Mouse (Mus musculus): ENCODE measurements around the gene Gulp1. TPM values are rescaled to one million over a fixed set of nuclear protein-coding genes. Genes with fewer than 3 reads are reported as not detected.

The Gulp1 gene
- total RNA-seq, 2 experiments from 2014 or later = 0.27 to 0.50 TPM

DNA sequence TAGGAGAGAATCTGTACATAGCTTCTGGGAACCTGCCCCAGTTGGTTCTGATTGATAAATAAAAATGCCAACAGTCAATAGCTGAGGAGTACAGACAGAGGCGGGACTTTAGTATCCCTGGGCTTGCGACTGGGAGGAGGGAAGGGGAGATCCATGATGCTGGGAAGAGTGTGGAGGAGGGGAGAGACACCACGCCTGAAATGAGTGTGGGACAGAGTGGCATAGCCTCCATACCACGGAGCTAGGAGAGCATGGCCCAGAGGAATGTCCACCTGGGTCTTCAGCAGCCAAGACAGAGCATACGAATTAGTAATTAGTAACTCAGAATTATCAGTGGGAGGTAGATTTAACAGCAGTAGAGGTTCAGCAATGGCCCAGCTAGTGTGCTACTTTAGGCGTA, 132.4 kb downstream of the Gulp1 start:
- no peak for ATAC-seq (replicated peaks; ENCODE audit: poor library complexity)

DNA sequence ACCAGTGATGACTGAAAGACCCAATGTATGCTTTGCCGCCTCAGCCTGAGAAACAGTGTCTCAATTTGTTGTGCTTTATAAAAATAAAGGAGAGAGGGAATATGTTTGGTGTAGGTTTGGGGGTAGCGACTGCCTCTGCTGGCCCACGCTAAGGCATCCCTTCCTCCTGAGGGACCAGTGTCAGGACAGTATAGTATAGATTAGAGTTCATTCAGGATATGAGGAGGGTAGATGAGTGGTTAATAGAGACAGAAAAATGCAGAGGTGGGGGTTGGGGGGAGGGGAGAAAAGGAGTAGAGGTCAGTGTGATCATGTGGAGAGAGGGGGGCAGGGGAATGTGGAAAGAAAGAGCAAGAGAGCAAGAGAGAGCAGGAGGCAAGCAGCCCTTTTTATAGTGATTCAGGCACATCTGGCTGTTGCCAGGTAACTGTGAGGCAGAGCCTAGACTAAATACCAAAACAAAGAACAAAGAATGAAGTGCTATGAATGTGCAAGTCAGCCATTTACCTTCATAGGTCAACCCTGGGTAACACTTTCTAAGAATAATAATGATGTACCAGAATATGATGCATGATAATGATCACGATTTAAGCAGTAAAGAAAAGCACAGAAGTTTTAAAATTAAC, 169.6 kb downstream of the Gulp1 start:
- ATAC-seq (replicated peaks; ENCODE audit: poor library complexity) = no peak

DNA sequence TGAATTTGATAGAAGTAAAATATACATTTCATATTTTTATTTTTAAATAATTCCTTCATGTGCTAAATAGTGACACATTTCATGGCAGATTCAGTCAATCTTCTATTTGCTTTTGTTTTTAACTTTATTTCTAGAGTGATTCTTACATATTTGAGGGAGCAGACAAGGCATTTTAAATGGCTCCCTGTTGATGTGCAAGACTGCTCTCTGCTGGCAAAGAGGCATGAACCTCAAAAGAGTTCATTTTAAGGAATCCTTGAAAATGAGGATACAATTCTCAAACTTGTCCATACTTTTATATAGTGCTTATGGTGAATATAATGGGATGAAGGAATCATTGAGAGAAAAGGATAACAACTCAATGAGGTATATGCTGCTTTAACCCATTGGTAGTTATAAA, 189.9 kb downstream of the Gulp1 start:
- ATAC-seq (replicated peaks; ENCODE audit: poor library complexity) = no peak

DNA sequence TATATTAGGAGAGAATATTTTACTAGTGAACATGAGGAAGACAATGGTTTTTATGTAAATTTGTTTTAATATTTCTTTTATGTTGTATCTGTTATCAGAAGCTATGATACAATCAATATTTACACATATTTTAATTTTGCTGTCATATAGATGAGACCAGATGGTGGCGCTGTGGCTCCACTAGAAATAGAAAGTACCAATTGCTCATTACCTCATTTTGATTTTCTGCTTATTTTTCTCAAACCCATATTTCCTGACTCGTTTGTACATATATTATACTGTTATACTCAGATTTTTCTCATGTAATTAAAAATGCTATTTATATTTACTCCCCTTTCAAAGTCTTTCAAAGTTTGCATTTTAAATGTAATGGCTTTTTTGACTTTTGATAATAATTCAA, 194.4 kb downstream of the Gulp1 start:
- peak; percentile 83 for ATAC-seq (replicated peaks; ENCODE audit: poor library complexity)

- ATAC-seq (replicated peaks; ENCODE audit: poor library complexity) = no peak
Measured at GRCm38 (mm10) chr1:44750731-44751730, 199.7 kb downstream of the Gulp1 start.

DNA sequence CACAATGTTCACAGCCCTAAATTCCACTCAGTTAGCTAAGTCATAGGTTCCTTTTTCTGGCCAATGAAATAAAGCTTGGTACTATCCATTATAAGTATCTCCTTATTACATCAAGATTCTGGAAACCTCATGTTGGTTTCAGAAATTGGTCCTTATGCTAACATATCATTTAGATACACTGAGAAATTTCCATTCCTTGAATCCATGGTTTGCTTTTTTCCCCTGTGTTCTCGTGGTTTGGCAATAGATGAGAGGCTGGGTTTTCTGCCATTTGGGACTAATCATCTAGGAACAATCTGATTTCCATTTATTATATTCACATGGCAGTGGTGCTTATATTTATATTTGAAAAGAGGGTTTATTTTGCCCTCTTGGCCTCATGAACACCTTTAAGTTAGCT, 226.9 kb downstream of the Gulp1 start:
- no peak for ATAC-seq (replicated peaks; ENCODE audit: poor library complexity)

- ATAC-seq (replicated peaks; ENCODE audit: poor library complexity) = no peak
Measured at GRCm38 (mm10) chr1:44803594-44804372, 252.5 kb downstream of the Gulp1 start.

GRCm38 (mm10) chr1:44806368-44806767, 255.1 kb downstream of the Gulp1 start:
- ATAC-seq (replicated peaks; ENCODE audit: poor library complexity) = no peak

DNA sequence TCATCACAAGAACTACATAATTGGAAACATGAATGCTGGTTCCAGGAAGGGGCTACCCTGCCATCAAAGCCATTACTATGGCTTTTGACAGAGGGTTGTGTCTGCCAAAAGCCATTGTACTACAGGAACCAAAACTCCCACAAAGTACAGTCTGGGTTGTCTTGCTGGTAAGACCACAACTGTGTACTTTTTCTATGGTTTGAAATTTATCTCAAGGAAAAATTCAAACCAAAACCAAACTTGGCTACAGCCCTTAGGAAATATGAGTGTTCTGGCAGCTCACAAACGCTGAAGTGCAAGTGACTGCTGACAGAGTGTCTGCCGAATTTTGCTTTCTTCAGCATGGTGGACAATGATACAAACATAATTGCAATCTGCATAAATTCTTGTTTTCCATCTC, 259.0 kb downstream of the Gulp1 start:
- ATAC-seq (replicated peaks; ENCODE audit: poor library complexity) = no peak

DNA sequence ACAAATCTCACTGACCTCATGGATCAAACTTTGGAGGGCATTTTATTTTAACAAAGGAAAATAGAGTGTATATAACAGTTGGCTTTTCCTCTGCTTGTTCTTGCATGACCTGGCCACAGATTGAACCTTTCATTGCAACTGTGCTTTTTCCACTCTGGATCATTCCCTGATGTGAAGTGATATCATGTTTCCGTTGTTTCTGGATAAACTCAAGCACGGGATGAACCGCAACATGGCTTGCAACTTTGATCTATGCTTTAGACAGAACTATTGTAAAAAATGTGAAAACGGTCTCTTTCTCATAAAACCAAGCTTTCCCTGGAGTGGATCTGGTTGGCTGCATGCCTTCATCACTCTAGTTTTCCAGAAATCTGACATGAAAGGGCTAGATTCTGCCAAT, 282.6 kb downstream of the Gulp1 start:
- ATAC-seq (replicated peaks; ENCODE audit: poor library complexity) = no peak
